Mouse (Mus musculus): ENCODE data around the gene Shc1.

Shc1 gene

DNA sequence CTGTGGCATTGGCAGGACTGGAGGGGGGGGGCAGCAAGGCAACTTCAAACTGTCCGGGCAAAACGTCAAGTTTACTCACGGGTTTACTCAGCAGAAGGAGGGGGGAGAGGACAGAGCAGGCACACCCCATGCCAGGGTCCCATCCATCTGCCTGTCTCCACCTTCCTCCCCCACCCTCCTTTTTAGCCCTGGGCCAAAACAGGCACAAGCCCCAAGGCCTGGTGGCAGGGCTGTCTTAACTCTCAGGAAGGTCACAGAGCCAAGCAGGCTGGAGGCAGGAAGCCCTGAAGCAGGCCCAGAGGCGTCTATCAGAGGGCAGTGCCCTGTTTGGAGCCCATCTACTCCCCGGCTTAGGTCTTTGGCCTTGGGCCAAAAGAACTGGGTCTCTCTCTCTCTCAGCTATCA is 28.1 kb upstream of the Shc1 start:
- peak in 1 of 2 experiments; percentile 48 for DNase-seq (ENCODE audit: low spot score in 2 of 2)

DNA sequence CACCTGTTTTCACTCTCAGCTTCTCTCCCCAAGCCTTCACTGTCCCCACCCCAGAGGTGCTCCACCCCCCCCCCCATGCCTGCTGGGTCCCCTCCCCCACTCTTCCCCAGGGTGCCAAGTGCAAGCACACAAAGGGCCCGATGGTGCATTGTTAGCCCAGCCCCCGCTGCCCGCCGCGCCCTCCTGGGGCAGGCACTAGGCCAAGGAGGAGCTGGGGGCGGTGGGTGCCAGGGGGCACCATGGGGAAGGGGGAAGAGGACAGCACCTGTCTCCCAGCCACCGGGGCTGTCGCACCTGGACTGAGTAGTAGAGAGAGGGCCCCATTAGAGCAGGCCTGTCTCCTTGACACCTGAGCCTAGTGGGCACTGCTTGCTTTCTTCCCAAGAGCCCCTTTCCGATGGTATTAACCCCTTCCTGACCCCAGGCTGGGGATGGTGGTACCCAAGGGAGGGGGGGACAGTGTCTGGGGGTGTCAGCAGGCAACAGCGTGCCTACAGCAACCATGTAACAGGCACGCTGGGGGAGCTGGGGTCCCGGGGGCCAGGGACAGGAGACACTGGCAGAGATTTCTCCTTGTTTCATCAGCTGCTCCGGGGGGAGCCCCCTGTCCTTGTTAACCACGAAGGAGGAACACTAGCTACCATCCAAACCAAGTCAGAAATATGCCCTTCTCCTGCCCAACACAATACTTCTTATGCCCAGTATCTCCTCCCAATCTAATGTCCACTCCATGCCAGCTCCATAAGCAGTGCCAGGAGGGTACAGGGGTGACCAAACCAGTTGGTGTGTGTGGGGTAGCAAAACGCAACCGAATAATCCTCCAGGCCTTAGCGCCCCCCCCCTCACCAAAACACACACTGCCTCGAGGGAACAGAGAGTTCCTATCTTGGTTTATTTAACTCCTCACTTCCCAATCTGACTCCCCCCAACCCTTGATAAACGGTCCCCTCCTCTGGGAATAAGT is 27.3 kb upstream of the Shc1 start:
- peak in 1 of 2 experiments; percentile 40 for DNase-seq (ENCODE audit: low spot score in 2 of 2)

DNA sequence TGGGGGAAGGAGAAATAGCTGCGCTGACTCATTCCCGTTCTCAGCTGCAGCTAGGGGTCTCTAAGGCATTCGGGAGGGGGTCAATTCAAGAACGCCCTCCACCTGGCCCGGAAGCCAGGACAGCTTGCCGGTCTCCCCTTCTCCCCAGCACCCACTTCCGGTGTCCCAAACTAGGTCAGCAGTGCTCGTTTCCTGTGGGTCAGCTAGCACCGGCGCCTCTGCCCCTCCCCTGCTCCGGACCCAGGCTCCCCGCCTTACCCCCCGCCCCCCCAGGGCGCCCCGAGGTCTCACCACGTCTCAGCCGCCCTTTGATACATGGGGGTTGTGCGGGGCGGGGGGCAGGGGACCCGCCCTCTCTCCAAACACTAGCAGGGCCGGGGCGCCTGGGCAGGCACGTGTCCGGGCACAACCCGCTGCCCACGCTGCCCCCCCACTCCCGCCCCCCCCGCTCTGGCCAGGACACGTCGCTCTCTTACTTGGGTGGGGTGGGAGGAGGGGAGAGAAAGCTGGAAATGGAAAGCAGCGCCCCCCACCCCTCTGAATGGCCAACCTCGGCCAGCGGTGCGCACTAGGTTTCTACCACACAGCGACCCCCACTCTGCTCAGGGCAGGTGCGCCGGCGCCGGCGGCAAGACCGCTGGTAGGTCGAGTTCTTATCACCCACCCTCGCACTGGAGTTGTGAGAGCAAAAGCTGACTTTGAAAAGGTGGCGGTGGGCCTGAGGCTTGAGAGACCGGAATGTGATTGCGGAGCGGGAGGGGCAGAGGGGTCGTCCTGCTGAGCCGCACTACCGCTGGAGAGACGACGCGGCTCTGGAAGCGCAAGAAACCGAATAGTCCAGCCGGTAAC is 26.4 kb upstream of the Shc1 start:
- peak in 1 of 2 experiments; percentile 62 for DNase-seq (ENCODE audit: low spot score in 2 of 2)

DNA sequence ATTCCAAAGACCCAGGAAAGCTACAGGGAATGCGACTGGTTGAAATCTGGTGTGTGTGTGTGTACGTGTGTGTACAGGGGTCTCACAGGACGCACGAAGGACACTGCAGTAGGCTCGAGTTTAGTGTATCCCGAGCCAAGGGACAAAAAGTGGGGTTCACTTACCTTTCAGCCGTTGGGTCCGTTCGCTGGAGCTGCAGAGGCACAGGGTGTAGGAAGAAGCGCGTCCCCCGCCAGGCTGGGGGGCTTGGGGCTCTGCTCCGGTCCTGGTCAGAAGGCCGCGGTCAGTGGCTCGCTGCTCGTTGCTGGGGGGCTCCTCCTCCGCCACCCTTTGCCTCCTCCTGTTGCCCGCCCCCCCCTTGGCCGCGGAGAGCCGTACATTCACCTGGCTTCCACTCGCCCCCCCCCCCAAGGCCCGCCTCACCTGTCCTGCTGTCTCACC is 25.4 kb upstream of the Shc1 start:
- DNase-seq (ENCODE audit: low spot score in 2 of 2), result peak in 1 of 2 experiments; percentile 40

DNA sequence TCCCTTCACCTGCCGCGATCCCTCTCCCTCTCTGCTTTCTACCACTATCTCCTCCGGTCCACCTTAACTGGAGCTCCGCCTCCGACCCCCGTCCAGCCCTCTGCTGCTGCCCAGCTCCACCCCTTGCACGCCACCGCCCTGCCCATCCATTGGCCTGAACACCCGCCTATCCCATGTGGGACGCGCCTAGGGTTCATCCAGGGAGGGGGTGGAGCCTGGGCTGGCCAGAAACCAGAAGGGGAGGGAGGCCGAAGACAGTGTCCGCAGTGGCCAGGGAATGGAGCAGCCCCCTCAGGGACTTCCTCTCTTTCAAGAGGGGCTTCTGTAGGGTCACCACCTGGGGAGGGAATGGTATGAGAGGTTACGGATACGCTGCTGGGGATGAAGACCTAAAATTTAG is 24.6 kb upstream of the Shc1 start:
- DNase-seq (ENCODE audit: low spot score in 2 of 2), result peak; percentile 98

DNA sequence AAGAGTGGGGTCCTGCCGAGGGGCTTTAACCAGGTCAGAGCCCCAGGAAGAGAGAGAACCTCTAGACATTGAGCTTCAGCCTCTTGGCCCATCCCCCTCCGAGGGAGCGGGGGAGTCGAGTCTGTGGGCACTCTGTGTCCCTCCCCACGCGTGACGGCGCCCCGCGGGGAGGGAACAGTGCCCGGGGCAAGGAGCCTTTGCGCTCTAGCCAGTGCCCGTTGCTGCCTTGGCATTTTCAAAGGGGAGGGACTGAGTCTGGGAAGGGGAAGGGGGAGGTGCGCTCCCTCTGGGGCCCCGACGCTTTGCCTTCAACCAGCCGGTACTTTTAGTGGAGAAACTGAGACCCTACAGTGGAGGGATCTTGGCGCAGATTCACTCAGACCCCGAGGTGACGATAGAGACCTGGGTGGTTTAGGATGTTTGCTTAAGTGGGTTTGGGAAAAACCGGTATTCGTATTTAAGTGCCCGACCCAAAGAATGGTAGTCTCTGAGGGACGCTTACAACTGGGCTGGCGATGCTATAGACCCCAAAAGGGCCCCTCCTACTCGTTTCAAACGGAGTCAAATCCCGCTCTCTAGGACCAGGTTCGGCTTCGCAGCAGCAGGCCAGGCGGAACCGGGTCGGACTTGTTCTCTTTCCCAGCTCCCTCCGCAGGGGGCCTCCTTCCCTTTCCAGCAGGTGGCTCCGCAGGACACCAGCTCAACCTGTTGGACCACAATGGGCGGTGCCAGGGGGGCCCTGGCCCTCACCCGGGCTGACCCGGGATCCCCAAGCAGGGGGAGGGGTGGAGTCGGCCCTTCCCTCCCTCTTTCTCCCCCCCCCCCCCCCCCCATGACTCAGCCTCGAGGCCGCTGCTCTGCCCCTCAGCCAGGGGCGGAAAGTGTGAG is 24.0 kb upstream of the Shc1 start, which contains the start of gene Zbtb7b:
Gene Zbtb7b, minus strand, starts transcription at position 771 of the 888 bp plus-strand sequence.
- DNase-seq (ENCODE audit: low spot score in 2 of 2), result peak; percentile 79 to 82

DNA sequence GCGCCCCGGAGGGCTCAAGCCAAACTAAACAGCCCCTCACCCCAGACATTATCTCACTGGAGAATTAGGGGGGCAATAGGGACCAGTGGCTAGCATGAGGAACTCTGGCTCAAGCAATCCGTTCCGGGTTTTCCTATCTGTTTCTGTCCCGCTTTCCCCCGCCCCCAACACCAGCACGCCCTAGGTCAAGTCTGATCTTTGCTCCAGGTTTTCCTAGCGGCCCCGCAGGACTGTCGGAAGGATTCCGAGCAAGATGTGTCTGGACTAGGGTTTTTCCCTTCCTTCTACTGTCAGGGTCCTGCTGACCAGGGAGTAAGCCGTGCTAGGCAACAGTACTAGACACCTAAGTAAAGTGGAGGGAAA is 23.4 kb upstream of the Shc1 start:
- DNase-seq (ENCODE audit: low spot score in 2 of 2), result peak; percentile 80 to 83

DNA sequence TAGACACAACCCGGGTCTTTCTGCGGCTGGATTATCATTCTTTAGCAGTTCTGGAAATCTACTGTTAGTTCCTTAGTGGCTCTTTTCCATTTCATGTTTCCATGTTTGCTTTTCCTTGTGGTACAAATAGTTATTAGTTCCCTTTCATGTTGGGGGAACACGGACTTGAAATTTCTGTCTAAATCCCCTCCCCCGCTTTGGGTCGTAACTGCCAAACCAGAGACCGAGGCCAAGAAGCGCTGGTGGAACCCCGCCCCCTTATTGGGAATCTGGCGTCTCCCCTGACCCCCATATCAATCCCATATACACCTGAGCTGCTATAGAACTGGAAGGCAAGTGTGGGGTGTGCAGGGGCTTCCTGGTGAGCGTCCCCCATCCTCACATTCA is 22.8 kb upstream of the Shc1 start:
- DNase-seq (ENCODE audit: low spot score in 2 of 2), result peak in 1 of 2 experiments; percentile 24

DNA sequence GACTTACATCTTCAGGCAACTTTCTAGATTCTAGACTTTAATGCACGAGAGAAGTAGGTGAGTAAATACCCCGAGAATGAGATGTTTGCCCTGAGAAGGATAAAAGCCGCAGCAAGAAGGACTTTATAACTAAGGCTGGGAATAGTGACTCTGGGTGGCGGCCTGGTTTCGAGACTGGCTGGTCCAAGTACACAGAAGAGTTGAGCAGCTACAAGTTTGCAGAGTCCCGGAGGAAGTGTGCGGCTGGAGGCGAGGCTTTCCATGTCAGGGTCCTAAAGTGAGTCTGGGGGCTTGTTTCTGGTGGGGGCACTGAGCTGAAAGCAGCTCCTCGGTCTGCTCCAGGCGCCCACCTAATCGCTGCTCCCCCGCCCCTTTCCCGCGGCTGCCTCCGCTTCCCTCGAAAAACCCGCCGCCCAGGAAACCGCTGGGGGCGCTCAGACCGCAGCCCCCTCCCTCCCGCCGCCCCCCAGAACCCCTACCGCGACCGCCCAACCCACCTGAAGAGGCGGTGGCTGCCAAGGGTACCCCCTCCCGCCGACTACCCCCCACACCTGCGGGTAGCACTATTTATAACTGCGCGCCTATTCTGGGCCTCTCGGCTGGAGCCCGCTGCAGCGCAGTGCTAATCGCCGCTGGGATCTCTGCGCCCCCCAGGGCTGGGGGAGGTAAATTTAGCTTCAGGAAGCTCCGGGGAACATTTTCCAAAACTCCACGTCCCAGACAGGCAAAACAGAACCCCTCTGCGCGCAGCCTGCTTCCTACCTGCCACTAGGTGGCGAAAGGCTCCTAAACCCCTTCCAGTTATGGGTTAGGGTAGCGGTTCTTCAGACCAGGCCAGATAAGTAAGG is 22.2 kb upstream of the Shc1 start:
- DNase-seq (ENCODE audit: low spot score in 2 of 2), result peak; percentile 56 to 75

DNA sequence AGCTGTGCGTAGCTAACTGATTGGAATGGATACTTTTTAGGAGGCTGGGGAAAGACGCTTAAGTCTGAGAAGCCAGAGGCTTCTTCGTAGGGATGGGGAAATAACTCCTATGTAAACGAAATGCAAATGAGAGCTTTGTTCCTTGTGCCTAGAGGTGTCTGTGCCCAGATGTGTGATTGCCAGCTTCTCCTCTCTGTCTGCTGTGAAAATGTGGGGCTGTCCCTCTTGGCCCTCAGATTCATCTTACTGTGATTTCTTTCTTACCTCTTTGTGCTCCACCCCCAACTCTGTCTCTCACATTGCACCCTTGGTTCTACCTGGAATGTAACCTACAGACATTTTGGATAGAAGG is 21.6 kb upstream of the Shc1 start:
- no peak for DNase-seq (ENCODE audit: low spot score in 2 of 2)

DNA sequence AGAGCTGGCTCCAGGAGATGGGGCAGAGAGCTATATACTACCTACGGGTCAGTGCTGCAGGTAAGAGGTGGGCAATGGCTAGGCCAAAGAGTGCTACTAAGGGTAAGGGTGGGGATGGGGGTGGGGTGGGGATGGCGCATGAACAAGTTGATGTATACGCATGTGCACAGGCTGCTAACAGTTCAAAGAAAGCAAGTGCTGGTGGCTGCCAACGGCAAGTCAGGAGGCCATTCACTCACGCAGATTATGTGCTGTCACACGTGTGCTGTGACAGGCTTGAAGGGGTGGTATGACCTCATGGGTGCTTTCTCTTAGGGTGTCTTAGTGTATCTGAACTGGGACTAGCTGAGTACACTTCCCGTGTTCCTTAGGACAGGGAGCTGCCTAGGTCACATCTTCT is 16.9 kb upstream of the Shc1 start:
- no peak for DNase-seq (ENCODE audit: low spot score in 2 of 2)

DNA sequence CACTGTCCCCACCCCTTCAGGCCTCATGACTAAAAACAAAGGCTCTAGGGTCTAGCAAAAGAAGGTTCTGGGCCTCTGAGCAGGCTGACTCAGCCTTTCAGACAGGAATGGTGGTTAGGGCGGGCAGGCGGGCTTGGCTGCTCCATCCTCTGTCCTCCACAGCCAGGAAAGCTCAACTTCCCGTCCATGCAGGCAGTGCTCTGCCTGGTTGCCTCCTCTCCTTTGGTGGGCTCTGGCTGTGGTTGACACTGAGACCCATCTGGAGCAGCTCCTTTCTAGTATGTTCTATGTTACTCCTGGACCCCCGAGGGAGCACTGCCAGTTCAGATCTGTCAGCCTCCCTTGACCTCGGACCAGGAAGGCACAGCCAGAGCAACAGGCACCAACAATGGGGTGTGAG is 15.6 kb upstream of the Shc1 start, which contains the start of gene Lenep:
Gene Lenep, minus strand, starts transcription at position 101 of the 400 bp plus-strand sequence.
- DNase-seq (ENCODE audit: low spot score in 2 of 2), result no peak

DNA sequence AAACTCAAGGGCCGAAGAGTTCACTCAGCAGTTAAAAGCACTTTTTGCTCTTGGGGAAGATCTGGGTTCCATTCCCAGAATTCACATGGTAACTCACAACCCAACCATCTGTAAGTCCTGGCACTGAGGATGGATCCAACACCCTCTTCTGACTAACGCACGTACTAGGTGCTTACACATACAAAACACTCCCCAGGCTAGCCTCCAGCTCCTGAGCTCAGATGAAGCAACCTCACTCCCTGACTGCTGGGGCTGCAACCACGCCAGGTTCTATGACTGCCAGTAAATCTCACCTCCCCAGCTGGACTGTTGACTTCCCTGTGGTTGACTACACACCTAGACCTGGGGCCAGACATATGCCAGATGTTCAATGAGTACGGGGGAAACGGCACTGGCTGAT is 11.4 kb upstream of the Shc1 start:
- no peak for DNase-seq (ENCODE audit: low spot score in 2 of 2)

DNA sequence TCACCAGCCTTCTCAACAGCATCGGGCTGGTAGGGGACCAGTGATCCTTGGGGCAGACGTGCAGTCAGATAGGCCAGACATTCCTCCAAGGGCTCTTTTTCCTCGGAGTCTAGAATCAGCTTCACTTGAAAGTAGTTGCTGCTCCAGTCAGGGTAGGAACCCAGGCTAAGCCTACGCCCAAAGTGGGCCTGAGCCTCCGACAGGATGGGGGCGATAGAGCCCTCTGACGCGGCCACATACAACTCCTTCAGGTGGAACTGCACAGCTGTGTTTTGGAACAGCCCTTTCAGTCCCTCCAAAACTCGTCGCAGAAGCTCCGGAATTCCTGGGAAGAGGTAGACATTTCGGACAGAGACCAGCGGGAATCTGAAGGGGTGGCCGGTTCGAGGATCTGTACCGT is 9.8 kb upstream of the Shc1 start:
- no peak for DNase-seq (ENCODE audit: low spot score in 2 of 2)

DNA sequence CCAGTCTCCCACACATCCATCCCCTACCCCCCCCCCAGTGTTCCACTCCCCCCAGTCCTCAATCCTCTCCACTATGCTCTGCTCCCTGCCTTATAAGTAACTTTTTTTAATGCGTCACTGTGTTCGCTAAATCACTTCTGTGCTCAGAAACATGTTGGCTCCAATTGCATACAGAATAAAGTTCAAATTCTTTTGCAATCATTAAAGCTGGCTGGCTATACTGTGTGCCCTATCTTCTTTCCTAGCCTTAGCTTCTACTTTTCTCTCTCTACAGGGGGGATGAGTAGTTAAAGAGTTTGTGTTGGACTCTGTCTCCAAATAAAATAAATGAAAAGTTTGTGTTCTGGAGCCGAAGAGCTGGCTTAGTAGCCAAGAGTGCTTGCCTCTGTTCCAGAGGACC is 8.5 kb upstream of the Shc1 start:
- DNase-seq (ENCODE audit: low spot score in 2 of 2), result no peak

DNA sequence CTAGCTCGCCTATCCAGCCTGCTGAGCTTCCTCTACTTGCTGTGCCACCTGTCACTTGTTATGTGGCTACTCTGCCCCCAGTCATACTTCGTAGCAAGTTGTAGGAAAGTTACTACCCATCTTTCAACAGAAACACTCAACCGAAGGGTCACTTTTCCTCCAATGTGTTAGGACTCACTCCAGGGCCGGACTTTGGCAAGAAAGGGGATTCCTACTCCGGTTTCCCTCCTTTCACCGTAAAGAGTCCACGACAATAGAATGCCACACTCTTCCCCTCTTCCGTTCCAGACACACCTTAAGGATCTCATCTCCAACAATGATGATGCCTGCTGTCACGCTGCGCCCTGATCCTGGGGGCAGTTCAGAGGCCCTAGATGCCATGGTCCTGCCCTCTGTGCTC is 7.4 kb upstream of the Shc1 start:
- no peak for DNase-seq (ENCODE audit: low spot score in 2 of 2)

DNA sequence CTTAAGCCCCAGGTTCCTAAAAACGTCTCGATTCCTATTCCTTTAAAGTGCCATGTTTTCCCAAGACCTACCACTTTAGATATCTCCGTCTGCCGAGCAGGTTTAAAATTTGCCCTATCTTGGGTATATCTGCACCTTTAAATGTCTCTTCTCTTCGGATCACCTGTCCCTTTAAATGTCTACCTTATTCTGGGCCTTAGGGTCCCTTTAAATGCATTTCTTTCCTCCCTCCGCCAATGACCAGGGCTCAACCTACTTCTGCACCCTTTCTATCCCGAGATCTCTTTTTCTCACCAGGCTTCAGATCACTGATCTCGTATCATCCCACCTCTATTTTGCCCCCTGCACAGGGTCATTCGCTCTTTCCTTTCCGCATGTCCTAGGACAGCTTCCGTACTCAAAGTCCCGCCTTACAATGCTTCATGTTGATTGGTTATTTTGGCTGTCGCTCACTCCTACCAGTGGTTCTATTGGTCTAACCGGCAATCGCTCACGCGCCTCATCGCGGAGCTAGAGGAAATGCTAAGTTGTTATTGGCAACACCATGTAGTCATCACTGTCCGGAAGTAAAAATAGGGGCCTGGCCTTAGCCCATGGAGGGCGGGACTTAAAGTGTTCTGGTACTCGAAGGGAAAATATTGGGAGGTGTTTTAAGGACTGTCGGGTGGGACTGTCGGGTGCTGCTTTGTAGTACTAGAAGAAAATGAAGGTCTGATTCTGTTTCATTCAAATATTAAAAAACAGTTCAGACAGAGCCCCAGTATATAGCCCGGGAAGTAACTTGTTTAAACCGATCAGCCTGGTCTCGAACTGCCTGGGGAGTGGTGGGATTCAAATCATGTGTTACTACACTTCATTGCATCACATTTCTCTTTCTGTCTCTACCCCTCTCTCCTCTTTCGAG is 6.5 kb upstream of the Shc1 start, which contains the start of gene Flad1:
Gene Flad1, minus strand, starts transcription at position 381 of the 904 bp plus-strand sequence.
- DNase-seq (ENCODE audit: low spot score in 2 of 2), result peak; percentile 100

DNA sequence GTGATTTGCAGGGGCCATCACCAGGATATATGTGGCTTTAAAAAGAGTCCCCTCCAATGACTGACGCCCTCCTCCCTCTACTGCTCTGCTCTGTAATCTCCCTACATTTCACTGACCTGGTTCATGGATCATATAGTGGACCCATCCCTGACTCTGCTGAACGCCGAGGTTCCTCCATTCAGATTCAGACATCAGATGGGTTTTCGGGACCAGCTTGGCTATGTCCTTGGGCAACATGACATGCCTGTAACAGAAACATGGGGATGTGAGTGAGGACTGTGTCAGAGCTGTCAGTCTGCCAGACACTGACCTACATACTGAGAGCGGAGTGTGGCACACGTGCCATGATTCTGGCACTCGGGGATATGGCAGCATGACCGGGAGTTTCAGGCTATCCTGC is 2.1 kb upstream of the Shc1 start:
- no peak for DNase-seq (ENCODE audit: low spot score in 2 of 2)

DNA sequence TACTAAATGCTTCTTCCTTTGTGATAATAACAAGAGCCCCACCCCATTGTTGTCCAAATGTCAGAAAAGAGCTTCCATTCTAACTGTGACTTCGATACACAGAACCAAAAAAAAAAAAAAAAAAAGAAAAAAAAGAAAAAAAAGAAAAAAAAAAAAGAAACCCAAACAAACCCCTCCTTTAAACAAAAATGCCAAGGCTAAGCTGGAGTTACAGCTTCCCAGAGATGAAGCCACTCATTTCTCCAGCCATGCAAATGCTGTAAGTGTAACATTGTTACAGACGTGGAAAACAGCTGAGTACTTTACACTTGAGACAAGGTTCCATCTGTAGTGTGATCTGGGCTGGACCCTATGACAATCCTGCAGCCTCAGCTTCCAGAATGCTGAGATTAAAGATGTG is 1.1 kb upstream of the Shc1 start:
- no peak for DNase-seq (ENCODE audit: low spot score in 2 of 2)

DNA sequence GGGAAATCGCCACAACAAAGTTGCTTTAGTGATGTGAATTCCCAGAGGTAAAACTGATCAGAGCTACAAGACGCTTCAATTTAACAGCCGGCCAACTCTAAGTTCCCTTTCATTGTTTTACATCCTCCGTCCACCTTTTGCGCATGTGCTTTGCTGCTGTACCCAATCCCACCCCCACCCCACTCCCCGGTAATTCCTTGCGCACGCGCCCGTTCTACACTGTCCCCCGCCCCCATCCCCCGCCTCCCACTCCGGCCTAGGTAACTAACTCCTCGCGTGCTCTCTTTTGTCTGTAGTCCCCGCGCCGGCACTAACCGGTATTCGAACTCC is 438 bp upstream of the Shc1 start:
- DNase-seq (ENCODE audit: low spot score in 2 of 2), result no peak

All from right cerebral cortex, postnatal 10 days (tissue).